Mouse (Mus musculus) embryonic facial prominence, embryonic 12.5 days (tissue): ENCODE measurements around the gene Slc16a5. TPM values are rescaled to one million over a fixed set of nuclear protein-coding genes. Genes with fewer than 3 reads are reported as not detected.

ENCODE experiments used
- ATAC-seq: fragments of 200-750 bp; cut with Nextera tagmentation; 2 replicates; pipeline ENCODE4 v1.8.0; 2017; ENCODE audit not compliant: insufficient number of reproducible peaks, insufficient read depth, low FRiP score, low TSS enrichment
- H3K27ac ChIP-seq: fragments of 300-500 bp; sonication (generic); 2 replicates; pipeline ENCODE4 v1.5.1; 2016; ENCODE audit warnings: mild to moderate bottlenecking
- H3K27me3 ChIP-seq: fragments of 300-500 bp; sonication (generic); 2 replicates; pipeline ENCODE4 v1.6.1; 2016; ENCODE audit warnings: mild to moderate bottlenecking, moderate library complexity
- H3K36me3 ChIP-seq: fragments of 300-500 bp; sonication (generic); 2 replicates; pipeline ENCODE4 v1.6.1; 2016; ENCODE audit warnings: mild to moderate bottlenecking
- H3K4me1 ChIP-seq: fragments of 300-500 bp; sonication (generic); 2 replicates; pipeline ENCODE4 v1.6.1; 2016
- H3K4me2 ChIP-seq: fragments of 300-500 bp; sonication (generic); replicated peaks from 2 replicates; pipeline ENCODE4 v1.6.1; 2016; ENCODE audit warnings: mild to moderate bottlenecking, moderate library complexity
- H3K4me3 ChIP-seq: fragments of 300-500 bp; sonication (generic); 2 replicates; pipeline ENCODE4 v1.5.1; 2016; ENCODE audit warnings: mild to moderate bottlenecking
- H3K9ac ChIP-seq: fragments of 300-500 bp; sonication (generic); 2 replicates; pipeline ENCODE4 v1.6.1; 2016; ENCODE audit warnings: mild to moderate bottlenecking, moderate library complexity
- H3K9me3 ChIP-seq: fragments of 300-500 bp; sonication (generic); 2 replicates; pipeline ENCODE4 v1.6.1; 2016; ENCODE audit warnings: mild to moderate bottlenecking, moderate library complexity
- WGBS: fragments of 180-500 bp; shearing (Covaris S2); methylation state at CpG from one replicate; pipeline ENCODE4 v1.1.7; 2016; 5-methylcytosine and 5-hydroxymethylcytosine counted together
- polyA plus RNA-seq: library from polyadenylated mRNA; unstranded; fragments of >200 nt; fragmentation: Nextera tagmentation; extraction: Ambion mirVana; gene quantifications from 2 replicates; pipeline ENCODE4 v1.2.1, GENCODE M21; 2016

Slc16a5 gene
- polyA plus RNA-seq, 1 experiment from 2014 or later = 0.28 TPM

GRCm38 (mm10) chr11:115511121-115511520 is 48.8 kb downstream of the Slc16a5 start:
- Histone ChIP-seq H3K9me3 (no peaks in the 10 kb centered on the region), H3K27ac (no peak overlapping the region), H3K36me3 (0 out of 2 replicates have a peak, but pooled peaks cover 2% of the 10 kb centered on the region), H3K4me2 (peak overlapping the region; percentile 89), H3K4me1 (peaks cover 60% of the 10 kb centered on the region), H3K27me3 (no peaks in the 10 kb centered on the region), H3K9ac (peak overlapping the region; percentile 81), H3K4me3 (peak overlapping the region; percentile 92)
- no peak for ATAC-seq
- 44% methylated on average over 2 of the region's 2 CpGs for WGBS

DNA sequence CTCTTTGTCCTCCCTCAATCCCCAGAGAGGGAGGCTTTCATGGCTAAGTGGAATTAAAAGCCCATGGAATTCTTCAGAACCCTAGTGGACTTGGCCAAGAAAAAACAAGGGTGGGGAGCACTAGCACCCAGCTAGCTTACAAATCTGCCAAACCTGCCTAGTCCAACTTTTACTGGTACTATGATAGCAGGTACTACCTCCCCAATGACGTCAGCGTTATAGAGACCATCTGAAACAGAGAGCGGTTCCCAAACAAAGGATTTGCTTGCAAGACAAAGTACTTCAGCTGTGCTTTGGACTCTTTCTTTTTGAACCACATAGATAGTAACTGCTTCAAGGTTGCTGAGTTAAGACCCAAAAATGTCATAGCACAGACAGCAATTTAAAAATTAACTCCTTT is 49.7 kb downstream of the Slc16a5 start:
- no peaks in the 10 kb centered on the region for H3K9me3 ChIP-seq
- peak overlapping the region; percentile 61; the same call in 1 of the 2 replicates for H3K27ac ChIP-seq
- H3K9ac ChIP-seq = peak overlapping the region; percentile 81
- no peak for ATAC-seq
- H3K4me1 ChIP-seq = peaks cover 52% of the 10 kb centered on the region
- H3K4me2 ChIP-seq = peak overlapping the region; percentile 89
- H3K4me3 ChIP-seq = peak overlapping the region; percentile 92
- 51% methylated on average over 3 of the region's 3 CpGs for WGBS
- H3K27me3 ChIP-seq = no peaks in the 10 kb centered on the region
- no peaks in the 10 kb centered on the region for H3K36me3 ChIP-seq

- Histone ChIP-seq H3K9me3 (no peaks in the 10 kb centered on the region), H3K27ac (peak overlapping the region; percentile 61; the same call in 1 of the 2 replicates), H3K4me2 (peak overlapping the region; percentile 89), H3K36me3 (no peaks in the 10 kb centered on the region), H3K9ac (peak overlapping the region; percentile 81), H3K4me3 (peak overlapping the region; percentile 92), H3K4me1 (peaks cover 47% of the 10 kb centered on the region), H3K27me3 (no peaks in the 10 kb centered on the region)
- WGBS = 36% methylated on average over 8 of the region's 8 CpGs
- ATAC-seq = no peak
Measured at GRCm38 (mm10) chr11:115512407-115513183, 50.3 kb downstream of the Slc16a5 start.

- H3K27ac ChIP-seq = peak overlapping the region; percentile 52
- peak overlapping the region; percentile 92 for H3K4me3 ChIP-seq
- peak; percentile 18; the same call in 1 of the 2 replicates for ATAC-seq
- H3K36me3 ChIP-seq = no peaks in the 10 kb centered on the region
- no peaks in the 10 kb centered on the region for H3K9me3 ChIP-seq
- peak overlapping the region; percentile 81 for H3K9ac ChIP-seq
- under 1% methylated on average over 57 of the region's 57 CpGs for WGBS
- peak overlapping the region; percentile 89 for H3K4me2 ChIP-seq
- H3K4me1 ChIP-seq = peaks cover 40% of the 10 kb centered on the region
- H3K27me3 ChIP-seq = no peaks in the 10 kb centered on the region
Measured at GRCm38 (mm10) chr11:115513271-115514237, 51.3 kb downstream of the Slc16a5 start.

GRCm38 (mm10) chr11:115514238-115514663 is 52.0 kb downstream of the Slc16a5 start, which contains the start of gene Jpt1:
Gene Jpt1 (minus strand): TSS chr11:115514387.
- H3K4me2 ChIP-seq = peak within 1 kb of the TSS; percentile 89
- under 1% methylated on average over 24 of the region's 24 CpGs for WGBS
- peak within 1 kb of the TSS; percentile 52 for H3K27ac ChIP-seq
- H3K9me3 ChIP-seq = no peaks in the 10 kb centered on the region
- peak; percentile 95 for ATAC-seq
- no peaks in the 10 kb centered on the region for H3K27me3 ChIP-seq
- H3K4me1 ChIP-seq = peaks cover 36% of the 10 kb centered on the region
- peak within 1 kb of the TSS; percentile 92 for H3K4me3 ChIP-seq
- H3K9ac ChIP-seq = peak within 1 kb of the TSS; percentile 81
- no peaks in the 10 kb centered on the region for H3K36me3 ChIP-seq

DNA sequence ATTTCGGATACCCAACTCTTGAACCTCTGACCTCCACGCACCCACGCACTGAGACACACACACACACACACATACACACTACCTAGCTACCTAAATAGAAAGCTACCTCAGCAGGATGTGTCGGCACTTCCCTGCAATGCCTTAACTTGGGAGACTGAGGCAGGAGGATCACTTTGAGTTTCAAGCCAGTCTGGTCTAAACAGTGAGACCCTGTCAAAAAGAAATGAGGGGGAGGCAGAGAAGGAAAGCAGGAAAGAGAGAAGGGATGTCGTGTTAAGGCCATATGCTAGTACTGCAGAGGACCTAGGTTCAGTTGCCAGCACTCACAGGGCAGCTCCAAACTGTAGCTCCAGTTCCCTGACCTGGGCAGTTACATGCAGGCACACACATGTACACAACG is 52.7 kb downstream of the Slc16a5 start:
- H3K27ac ChIP-seq = no peak overlapping the region
- no peaks in the 10 kb centered on the region for H3K27me3 ChIP-seq
- H3K4me3 ChIP-seq = no peak overlapping the region
- peaks cover 31% of the 10 kb centered on the region for H3K4me1 ChIP-seq
- no peaks in the 10 kb centered on the region for H3K36me3 ChIP-seq
- no peak for ATAC-seq
- no peak overlapping the region for H3K9ac ChIP-seq
- WGBS = 69% methylated on average over 6 of the region's 6 CpGs
- H3K9me3 ChIP-seq = no peaks in the 10 kb centered on the region
- no peak overlapping the region for H3K4me2 ChIP-seq

- Histone ChIP-seq H3K9me3 (no peaks in the 10 kb centered on the region), H3K27ac (no peak overlapping the region), H3K27me3 (no peaks in the 10 kb centered on the region), H3K4me3 (no peak overlapping the region), H3K4me2 (no peak overlapping the region), H3K4me1 (peaks cover 12% of the 10 kb centered on the region), H3K36me3 (peaks cover 2% of the 10 kb centered on the region), H3K9ac (no peak overlapping the region)
- ATAC-seq = no peak
- 76% methylated on average over 5 of the region's 5 CpGs for WGBS
Measured at GRCm38 (mm10) chr11:115516942-115517341, 54.7 kb downstream of the Slc16a5 start.

- no peaks in the 10 kb centered on the region for H3K4me1 ChIP-seq
- no peak overlapping the region for H3K4me3 ChIP-seq
- no peak overlapping the region for H3K27ac ChIP-seq
- H3K27me3 ChIP-seq = no peaks in the 10 kb centered on the region
- no peaks in the 10 kb centered on the region for H3K9me3 ChIP-seq
- no peak overlapping the region for H3K9ac ChIP-seq
- peaks cover 11% of the 10 kb centered on the region for H3K36me3 ChIP-seq
- no peak overlapping the region for H3K4me2 ChIP-seq
- no peak for ATAC-seq
- WGBS = 67% methylated on average over 9 of the region's 9 CpGs
Measured at GRCm38 (mm10) chr11:115518693-115519092, 56.4 kb downstream of the Slc16a5 start.

DNA sequence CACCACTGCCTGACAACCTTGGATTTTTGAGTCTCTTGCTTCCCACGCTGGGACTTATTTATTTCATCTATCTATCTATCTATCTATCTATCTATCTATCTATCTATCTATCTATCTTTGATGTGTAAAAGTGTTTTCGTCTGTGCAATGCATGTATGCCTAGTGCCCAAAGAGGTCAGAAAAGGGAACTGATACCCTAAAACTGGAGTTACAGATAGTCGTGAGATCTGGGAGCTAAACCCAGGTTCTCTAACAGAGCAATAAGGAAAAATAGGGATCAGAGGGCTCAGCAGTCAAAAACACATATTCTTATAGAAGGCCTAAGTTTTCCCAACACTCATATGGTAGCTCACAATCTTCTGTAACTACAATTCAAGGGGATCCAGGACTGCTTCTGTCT is 57.3 kb downstream of the Slc16a5 start:
- H3K4me3 ChIP-seq = no peak overlapping the region

GRCm38 (mm10) chr11:115520218-115520617 is 57.9 kb downstream of the Slc16a5 start:
- no peak overlapping the region for H3K4me3 ChIP-seq
- 77% methylated on average over 2 of the region's 2 CpGs for WGBS
- no peaks in the 10 kb centered on the region for H3K27me3 ChIP-seq
- ATAC-seq = no peak
- H3K4me1 ChIP-seq = no peaks in the 10 kb centered on the region
- no peak overlapping the region for H3K9ac ChIP-seq
- peaks cover 23% of the 10 kb centered on the region for H3K36me3 ChIP-seq
- H3K27ac ChIP-seq = no peak overlapping the region
- no peak overlapping the region for H3K4me2 ChIP-seq
- H3K9me3 ChIP-seq = no peaks in the 10 kb centered on the region

More for the DNA sequence above, 57.3 kb downstream of the Slc16a5 start:
- no peak overlapping the region for H3K4me2 ChIP-seq
- H3K36me3 ChIP-seq = peaks cover 18% of the 10 kb centered on the region
- no peak for ATAC-seq
- WGBS = 88% methylated on average over 3 of the region's 3 CpGs
- no peak overlapping the region for H3K9ac ChIP-seq
- H3K27me3 ChIP-seq = no peaks in the 10 kb centered on the region
- no peak overlapping the region for H3K27ac ChIP-seq
- no peaks in the 10 kb centered on the region for H3K9me3 ChIP-seq
- no peaks in the 10 kb centered on the region for H3K4me1 ChIP-seq

- H3K36me3 ChIP-seq = peaks cover 32% of the 10 kb centered on the region
- no peak for ATAC-seq
- no peak overlapping the region for H3K4me3 ChIP-seq
- 82% methylated on average over 4 of the region's 4 CpGs for whole genome bisulfite sequencing
- H3K27ac ChIP-seq = no peak overlapping the region
- H3K4me1 ChIP-seq = no peaks in the 10 kb centered on the region
- no peaks in the 10 kb centered on the region for H3K9me3 ChIP-seq
- H3K4me2 ChIP-seq = no peak overlapping the region
- no peak overlapping the region for H3K9ac ChIP-seq
- H3K27me3 ChIP-seq = no peaks in the 10 kb centered on the region
Measured at GRCm38 (mm10) chr11:115521080-115521479, 58.8 kb downstream of the Slc16a5 start.
